Mouse (Mus musculus) macrophage (primary cell): ENCODE measurements around the gene Spata32. TPM values are rescaled to one million over a fixed set of nuclear protein-coding genes. Genes with fewer than 3 reads are reported as not detected.
A peak's percentile ranks its signal among the peaks of the same experiment; 100 is the strongest.

Source experiments
- H3K27ac ChIP-seq: fragments of 350-480 bp; formaldehyde crosslinking; 2 replicates; pipeline ENCODE4 v1.9.0; 2021
- H3K36me3 ChIP-seq: fragments of 350-480 bp; formaldehyde crosslinking; 2 replicates; pipeline ENCODE4 v1.9.0; 2021; ENCODE audit errors: inconsistent target
- H3K4me3 ChIP-seq: fragments of 350-480 bp; formaldehyde crosslinking; 2 replicates; pipeline ENCODE4 v1.9.0; 2021; ENCODE audit errors: inconsistent target
- H3K79me2 ChIP-seq: fragments of 350-480 bp; formaldehyde crosslinking; 2 replicates; pipeline ENCODE4 v1.9.0; 2021; ENCODE audit errors: inconsistent target
- WGBS: methylation state at CpG from one replicate; pipeline ENCODE4 v1.1.7; 2026; ENCODE audit warnings: inconsistent platforms; ENCODE audit not compliant: missing documents; 5-methylcytosine and 5-hydroxymethylcytosine counted together
- polyA plus RNA-seq: library from polyadenylated mRNA; stranded (reverse); fragments of 250-400 nt; gene quantifications from 3 replicates; pipeline ENCODE4 v1.2.4, GENCODE M21; 2018; ENCODE audit warnings: inconsistent platforms

The Spata32 gene
- polyA plus RNA-seq, 1 experiment from 2014 or later, result not detected

- peak within 1 kb of the TSS; percentile 68 for H3K4me3 ChIP-seq
- peak within 1 kb of the TSS; percentile 77 for H3K27ac ChIP-seq
- H3K79me2 ChIP-seq, result peaks cover 45% of the 10 kb centered on the region
- WGBS, result 5% methylated on average over 64 of the region's 84 CpGs
- H3K36me3 ChIP-seq, result no peaks in the 10 kb centered on the region
Observed at GRCm38 (mm10) chr11:103170494-103171285, 47.5 kb downstream of the Spata32 start, which contains the start of gene Fmnl1. Gene Fmnl1 (plus strand): TSS chr11:103171107.

GRCm38 (mm10) chr11:103170111-103170493 is 48.1 kb downstream of the Spata32 start:
- WGBS, result 50% methylated on average over 3 of the region's 3 CpGs
- H3K36me3 ChIP-seq, result no peaks in the 10 kb centered on the region
- H3K4me3 ChIP-seq, result no peak overlapping the region
- peaks cover 39% of the 10 kb centered on the region for H3K79me2 ChIP-seq
- H3K27ac ChIP-seq, result no peak overlapping the region

GRCm38 (mm10) chr11:103169664-103170063 is 48.6 kb downstream of the Spata32 start:
- Histone ChIP-seq H3K79me2 (peaks cover 35% of the 10 kb centered on the region), H3K36me3 (no peaks in the 10 kb centered on the region), H3K4me3 (no peak overlapping the region), H3K27ac (no peak overlapping the region)
- WGBS, result 90% methylated on average over 5 of the region's 5 CpGs

GRCm38 (mm10) chr11:103168690-103169390 is 49.4 kb downstream of the Spata32 start:
- peaks cover 27% of the 10 kb centered on the region for H3K79me2 ChIP-seq
- H3K36me3 ChIP-seq, result no peaks in the 10 kb centered on the region
- no peak overlapping the region for H3K27ac ChIP-seq
- H3K4me3 ChIP-seq, result no peak overlapping the region
- WGBS, result 25% methylated on average over 9 of the region's 9 CpGs

GRCm38 (mm10) chr11:103164391-103164790 is 53.8 kb downstream of the Spata32 start:
- Histone ChIP-seq H3K79me2 (no peaks in the 10 kb centered on the region), H3K36me3 (no peaks in the 10 kb centered on the region), H3K4me3 (no peak overlapping the region), H3K27ac (no peak overlapping the region)
- 67% methylated on average over 10 of the region's 10 CpGs for WGBS

- Histone ChIP-seq H3K4me3 (no peak overlapping the region), H3K79me2 (no peaks in the 10 kb centered on the region), H3K36me3 (no peaks in the 10 kb centered on the region), H3K27ac (no peak overlapping the region)
- 98% methylated on average over 4 of the region's 5 CpGs for WGBS
Observed at GRCm38 (mm10) chr11:103162132-103162531, 56.1 kb downstream of the Spata32 start.

- no peaks in the 10 kb centered on the region for H3K79me2 ChIP-seq
- H3K27ac ChIP-seq, result no peak overlapping the region
- no peaks in the 10 kb centered on the region for H3K36me3 ChIP-seq
- WGBS, result 90% methylated on average over 7 of the region's 7 CpGs
- no peak overlapping the region for H3K4me3 ChIP-seq
Observed at GRCm38 (mm10) chr11:103161449-103161848, 56.8 kb downstream of the Spata32 start.

GRCm38 (mm10) chr11:103160738-103161137 is 57.5 kb downstream of the Spata32 start:
- Histone ChIP-seq H3K4me3 (no peak overlapping the region), H3K79me2 (no peaks in the 10 kb centered on the region), H3K27ac (no peak overlapping the region), H3K36me3 (no peaks in the 10 kb centered on the region)
- 75% methylated on average over 10 of the region's 11 CpGs for WGBS

- Histone ChIP-seq H3K4me3 (no peak overlapping the region), H3K36me3 (no peaks in the 10 kb centered on the region), H3K79me2 (no peaks in the 10 kb centered on the region), H3K27ac (no peak overlapping the region)
- WGBS, result 14% methylated on average over 22 of the region's 25 CpGs
Observed at GRCm38 (mm10) chr11:103158621-103159478, 59.4 kb downstream of the Spata32 start.

Other genes with a start within 250 kb of the Spata32 start
- 58.0 to 93.5 TPM (median 59.5 TPM) in 3 replicates for gene Nmt1, start 190.2 kb downstream of the Spata32 start, polyA plus RNA-seq
- 24.3 to 27.5 TPM (median 26.4 TPM) in 3 replicates for gene Dcakd, start 190.1 kb downstream of the Spata32 start, polyA plus RNA-seq
- 0.07 to 0.21 TPM in 2 of 3 replicates, not detected in the other for gene Plcd3, start 116.8 kb downstream of the Spata32 start, polyA plus RNA-seq
- 8.8 to 14.0 TPM (median 10.0 TPM) in 3 replicates for gene Acbd4, start 116.8 kb downstream of the Spata32 start, polyA plus RNA-seq
- gene Hexim1, start 102.2 kb downstream of the Spata32 start, polyA plus RNA-seq, result 18.5 to 31.2 TPM (median 23.4 TPM) in 3 replicates
- 0.98 to 2.8 TPM (median 2.6 TPM) in 3 replicates for gene Hexim2, start 86.0 kb downstream of the Spata32 start, polyA plus RNA-seq
- 29.0 to 47.4 TPM (median 29.5 TPM) in 3 replicates for gene Fmnl1, start 47.3 kb downstream of the Spata32 start, polyA plus RNA-seq
- gene 1700023F06Rik, start 9.9 kb downstream of the Spata32 start, polyA plus RNA-seq, result not detected in 3 replicates
- gene Map3k14, start 49.0 kb upstream of the Spata32 start, polyA plus RNA-seq, result 9.0 to 14.1 TPM (median 9.9 TPM) in 3 replicates
- gene Arhgap27, start 145.3 kb upstream of the Spata32 start, polyA plus RNA-seq, result 3.7 to 16.2 TPM (median 6.5 TPM) in 3 replicates
- 55.1 to 87.8 TPM (median 77.5 TPM) in 3 replicates for gene Plekhm1, start 194.3 kb upstream of the Spata32 start, polyA plus RNA-seq